Mouse (Mus musculus): ENCODE data around the gene Lrrc56. TPM values are rescaled to one million over a fixed set of nuclear protein-coding genes. Genes with fewer than 3 reads are reported as not detected.

Gene Lrrc56
- polyA plus RNA-seq, 1 experiment from 2014 or later = 13.5 TPM

DNA sequence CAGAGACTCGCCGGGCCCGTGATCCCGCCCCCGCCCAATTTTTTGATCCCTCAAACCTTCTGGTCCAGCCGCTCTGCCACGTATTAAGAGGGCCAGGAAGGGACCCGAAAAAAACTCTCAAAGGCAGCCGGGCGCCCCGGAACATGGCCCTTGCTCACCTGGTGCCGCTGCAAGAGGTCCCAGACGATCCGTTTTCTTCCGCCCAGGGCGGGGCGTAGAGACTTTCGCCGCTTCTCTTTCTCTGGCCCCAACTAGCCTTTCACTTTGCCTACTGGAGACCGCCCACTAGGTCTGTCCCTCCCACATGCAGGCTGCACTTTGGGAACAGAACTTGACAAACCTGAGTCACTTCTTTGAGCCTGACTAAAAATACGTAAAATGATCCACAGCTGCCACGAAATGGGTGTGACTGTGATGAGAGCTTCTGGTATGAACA is 25.4 kb upstream of the Lrrc56 start:
- no peaks in the 10 kb centered on the region for H3K9me3 ChIP-seq (ENCODE audit: low read length)
- peaks cover 23% of the 10 kb centered on the region for H3K36me3 ChIP-seq (ENCODE audit: insufficient read depth, low read length)
- H3K4me1 ChIP-seq (ENCODE audit: insufficient read depth, low read length) = peaks cover 24% of the 10 kb centered on the region
- H3K4me2 ChIP-seq (replicated peaks; ENCODE audit: low read depth, low read length) = peak overlapping the region; percentile 68
- H3K4me3 ChIP-seq (ENCODE audit: low read length) = peak overlapping the region; percentile 75
- H3K9ac ChIP-seq (replicated peaks; ENCODE audit: low read length) = peak overlapping the region; percentile 73
- under 1% methylated on average over 22 of the region's 22 CpGs for WGBS
- no peaks in the 10 kb centered on the region for H3K27me3 ChIP-seq (ENCODE audit: insufficient read depth, low read length)
- peak overlapping the region; percentile 78 for H3K27ac ChIP-seq (ENCODE audit: low read length)
- peak; percentile 68 for ATAC-seq (ENCODE audit: low FRiP score, low TSS enrichment)

DNA sequence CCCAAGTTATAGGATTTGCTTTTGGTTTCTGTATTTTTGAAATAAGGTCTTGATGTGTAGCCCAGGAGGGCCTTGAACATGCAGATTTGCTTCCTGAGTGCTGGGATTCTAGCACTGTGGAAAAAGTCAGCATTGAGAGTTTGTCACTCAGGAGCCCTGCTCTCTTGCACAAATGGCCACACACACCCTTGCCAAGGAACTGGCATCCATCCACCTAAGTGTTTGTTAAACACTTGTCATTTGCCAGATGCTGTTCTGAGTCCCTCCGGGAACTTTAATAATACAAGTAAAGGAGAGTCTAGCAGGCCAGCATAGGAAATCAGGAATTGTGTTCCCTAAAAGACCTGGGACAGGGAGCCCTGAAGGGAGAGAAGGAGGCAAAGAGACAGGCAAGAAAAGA is 24.7 kb upstream of the Lrrc56 start:
- H3K27me3 ChIP-seq (ENCODE audit: insufficient read depth, low read length) = no peaks in the 10 kb centered on the region
- peak overlapping the region; percentile 78; the same call in 1 of the 2 replicates for H3K27ac ChIP-seq (ENCODE audit: low read length)
- H3K9me3 ChIP-seq (ENCODE audit: low read length) = no peaks in the 10 kb centered on the region; the same call in 1 of the 2 replicates
- peaks cover 25% of the 10 kb centered on the region for H3K4me1 ChIP-seq (ENCODE audit: insufficient read depth, low read length)
- peaks cover 15% of the 10 kb centered on the region for H3K36me3 ChIP-seq (ENCODE audit: insufficient read depth, low read length)
- H3K4me3 ChIP-seq (ENCODE audit: low read length) = no peak overlapping the region
- ATAC-seq (ENCODE audit: low FRiP score, low TSS enrichment) = no peak
- peak overlapping the region; percentile 73 for H3K9ac ChIP-seq (replicated peaks; ENCODE audit: low read length)
- 68% methylated on average over 1 of the region's 1 CpGs for WGBS
- H3K4me2 ChIP-seq (replicated peaks; ENCODE audit: low read depth, low read length) = no peak overlapping the region; the same call in 1 of the 2 replicates

DNA sequence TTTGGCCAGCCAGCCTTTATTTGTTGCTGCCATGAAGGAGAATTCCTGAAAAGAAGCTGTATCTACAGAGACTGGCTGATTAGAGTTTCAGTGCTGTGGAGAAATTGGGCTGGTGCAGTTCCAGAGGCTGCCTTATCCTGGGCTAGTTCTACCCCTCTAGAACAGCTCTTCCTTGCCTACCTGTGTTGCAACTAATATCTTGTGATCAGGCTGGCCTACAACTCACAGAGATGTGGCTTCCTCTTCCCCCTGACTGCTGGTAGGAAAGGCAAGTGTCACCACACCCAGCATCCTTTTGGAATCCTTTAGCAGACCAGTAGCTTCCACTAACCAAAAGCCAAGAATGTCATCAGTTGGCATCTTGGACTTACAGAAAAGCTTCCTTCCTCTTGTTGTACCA is 24.1 kb upstream of the Lrrc56 start:
- Histone ChIP-seq H3K9ac (replicated peaks; ENCODE audit: low read length) (no peak overlapping the region), H3K9me3 (ENCODE audit: low read length) (no peaks in the 10 kb centered on the region; the same call in 1 of the 2 replicates), H3K4me2 (replicated peaks; ENCODE audit: low read depth, low read length) (no peak overlapping the region), H3K27ac (ENCODE audit: low read length) (no peak overlapping the region), H3K36me3 (ENCODE audit: insufficient read depth, low read length) (peaks cover 10% of the 10 kb centered on the region; the same call in 1 of the 2 replicates), H3K4me3 (ENCODE audit: low read length) (no peak overlapping the region), H3K27me3 (ENCODE audit: insufficient read depth, low read length) (no peaks in the 10 kb centered on the region), H3K4me1 (ENCODE audit: insufficient read depth, low read length) (peaks cover 25% of the 10 kb centered on the region)
- no peak for ATAC-seq (ENCODE audit: low FRiP score, low TSS enrichment)

DNA sequence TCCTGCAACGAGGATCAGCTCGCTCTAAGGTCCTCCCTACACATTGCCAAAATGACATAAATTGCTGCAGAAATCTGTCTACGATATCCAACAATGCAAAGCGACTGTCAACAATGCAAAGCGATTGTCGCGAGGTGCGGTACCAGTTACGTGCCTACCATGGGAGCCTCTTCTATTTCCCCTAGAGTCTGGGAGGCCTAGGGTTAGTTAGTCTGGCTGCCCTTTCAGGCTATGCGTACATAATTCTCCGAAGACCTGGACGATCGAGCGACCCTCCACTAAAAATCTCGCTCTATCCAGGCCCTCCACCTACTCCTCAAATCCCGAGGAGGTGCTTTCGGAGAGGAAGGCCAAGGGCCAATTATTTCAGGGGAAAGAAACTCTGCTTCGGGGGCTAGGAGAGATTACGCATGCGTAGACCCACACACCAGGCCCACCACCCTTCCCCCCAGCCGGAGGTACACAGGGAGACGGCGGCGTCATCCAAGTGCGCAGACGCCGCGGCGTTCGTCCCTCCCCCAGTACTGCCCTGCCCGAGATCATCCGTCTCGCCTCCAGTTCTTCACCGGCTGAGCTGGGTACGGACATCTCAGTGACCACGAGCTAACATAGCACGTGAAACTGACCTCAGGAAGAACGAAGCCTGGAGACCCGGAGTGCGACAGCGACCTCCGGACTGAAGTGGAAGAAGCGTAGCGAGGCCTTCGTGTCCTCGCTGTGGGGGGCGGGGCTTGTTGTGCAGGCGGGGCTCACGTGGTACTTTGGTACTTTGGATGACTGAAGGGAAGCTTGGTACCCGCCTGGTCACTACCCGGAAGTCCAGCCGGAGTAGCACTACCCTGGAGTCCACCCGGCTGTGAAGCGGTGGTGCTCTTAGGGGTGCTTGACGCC is 21.6 kb upstream of the Lrrc56 start, which contains the start of gene Rnh1:
TSS of gene Rnh1 (minus strand) at position 742 of the 891 bp plus-strand sequence.
- Histone ChIP-seq H3K27me3 (ENCODE audit: insufficient read depth, low read length) (no peaks in the 10 kb centered on the region), H3K4me1 (ENCODE audit: insufficient read depth, low read length) (peaks cover 24% of the 10 kb centered on the region), H3K27ac (ENCODE audit: low read length) (peak within 1 kb of the TSS; percentile 98), H3K4me2 (replicated peaks; ENCODE audit: low read depth, low read length) (peak within 1 kb of the TSS; percentile 76), H3K4me3 (ENCODE audit: low read length) (peak within 1 kb of the TSS; percentile 66), H3K9me3 (ENCODE audit: low read length) (no peaks in the 10 kb centered on the region; the same call in 1 of the 2 replicates), H3K9ac (replicated peaks; ENCODE audit: low read length) (peak within 1 kb of the TSS; percentile 82), H3K36me3 (ENCODE audit: insufficient read depth, low read length) (no peaks in the 10 kb centered on the region)
- WGBS = 3% methylated on average over 55 of the region's 55 CpGs
- ATAC-seq (ENCODE audit: low FRiP score, low TSS enrichment) = peak; percentile 95

DNA sequence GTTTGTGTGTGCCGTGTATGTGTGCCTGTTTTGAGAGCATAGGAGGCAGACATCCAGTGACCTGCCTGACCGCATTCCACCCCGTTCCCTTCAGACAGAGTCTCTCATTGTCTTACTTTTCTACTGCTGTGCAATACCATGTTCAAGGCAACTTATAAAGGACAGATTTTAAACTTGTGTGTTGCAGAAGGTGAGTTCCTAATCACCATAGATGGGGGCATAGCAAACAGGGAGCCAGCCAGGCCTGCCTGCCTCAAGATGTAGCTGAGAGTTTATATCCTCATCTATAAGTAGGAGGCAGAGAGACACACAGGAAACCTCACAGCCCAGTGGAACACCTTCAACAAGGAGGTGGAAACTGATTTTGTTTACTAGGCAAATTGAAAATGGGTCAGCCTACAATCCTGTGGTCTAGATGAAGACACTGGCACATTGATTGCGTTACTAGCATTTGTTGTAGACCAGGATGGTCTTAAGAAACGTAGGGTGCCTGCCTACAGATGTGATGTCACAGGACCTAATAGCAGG is 20.6 kb upstream of the Lrrc56 start:
- H3K4me1 ChIP-seq (ENCODE audit: insufficient read depth, low read length) = peaks cover 16% of the 10 kb centered on the region
- peak overlapping the region; percentile 98 for H3K27ac ChIP-seq (ENCODE audit: low read length)
- no peak for ATAC-seq (ENCODE audit: low FRiP score, low TSS enrichment)
- no peaks in the 10 kb centered on the region; the same call in 1 of the 2 replicates for H3K9me3 ChIP-seq (ENCODE audit: low read length)
- peak overlapping the region; percentile 82 for H3K9ac ChIP-seq (replicated peaks; ENCODE audit: low read length)
- WGBS = 74% methylated on average over 5 of the region's 5 CpGs
- H3K4me2 ChIP-seq (replicated peaks; ENCODE audit: low read depth, low read length) = peak overlapping the region; percentile 76
- no peaks in the 10 kb centered on the region for H3K36me3 ChIP-seq (ENCODE audit: insufficient read depth, low read length)
- peak overlapping the region; percentile 66 for H3K4me3 ChIP-seq (ENCODE audit: low read length)
- H3K27me3 ChIP-seq (ENCODE audit: insufficient read depth, low read length) = no peaks in the 10 kb centered on the region

DNA sequence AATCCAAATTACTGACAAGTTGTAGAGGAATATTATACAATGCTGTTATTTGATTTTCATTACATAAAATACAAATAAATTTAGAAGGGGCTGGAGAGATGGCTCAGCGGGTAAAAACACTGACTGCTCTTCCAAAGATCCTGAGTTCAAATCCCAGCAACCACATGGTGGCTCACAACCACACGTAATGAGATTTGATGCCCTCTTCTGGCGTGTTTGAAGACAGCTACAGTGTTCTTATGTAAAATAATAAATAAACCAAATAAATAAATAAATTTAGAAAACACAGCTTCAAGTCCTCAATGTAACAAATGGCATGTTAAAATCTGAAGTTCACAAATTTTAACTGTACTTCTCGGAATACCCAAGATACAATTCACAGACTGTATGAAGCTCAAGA is 18.9 kb upstream of the Lrrc56 start:
- Histone ChIP-seq H3K9me3 (ENCODE audit: low read length) (no peaks in the 10 kb centered on the region; the same call in 1 of the 2 replicates), H3K4me1 (ENCODE audit: insufficient read depth, low read length) (peaks cover 8% of the 10 kb centered on the region), H3K9ac (replicated peaks; ENCODE audit: low read length) (no peak overlapping the region), H3K4me3 (ENCODE audit: low read length) (no peak overlapping the region), H3K27ac (ENCODE audit: low read length) (no peak overlapping the region), H3K27me3 (ENCODE audit: insufficient read depth, low read length) (no peaks in the 10 kb centered on the region), H3K36me3 (ENCODE audit: insufficient read depth, low read length) (no peaks in the 10 kb centered on the region), H3K4me2 (replicated peaks; ENCODE audit: low read depth, low read length) (no peak overlapping the region)
- no peak for ATAC-seq (ENCODE audit: low FRiP score, low TSS enrichment)
- 89% methylated on average over 4 of the region's 4 CpGs for WGBS

DNA sequence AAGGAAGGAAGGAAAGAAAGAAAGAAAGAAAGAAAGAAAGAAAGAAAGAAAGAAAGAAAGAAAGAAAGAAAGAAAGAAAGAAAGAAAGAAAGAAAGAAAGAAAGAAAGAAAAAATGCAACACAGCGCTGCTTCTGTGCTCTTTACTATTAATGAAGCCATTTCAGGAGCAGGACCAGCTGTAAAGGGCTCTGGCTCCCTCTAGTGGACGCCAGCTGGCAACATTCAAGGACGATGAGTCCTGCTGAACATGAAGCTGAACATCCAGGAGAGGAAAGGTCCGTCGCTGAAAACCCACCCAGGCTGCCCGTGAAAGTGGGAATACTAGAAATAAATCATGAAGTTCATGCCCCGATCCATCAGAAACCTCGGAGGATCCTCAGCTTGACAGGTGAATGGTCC is 17.8 kb upstream of the Lrrc56 start:
- Histone ChIP-seq H3K36me3 (ENCODE audit: insufficient read depth, low read length) (no peaks in the 10 kb centered on the region), H3K4me2 (replicated peaks; ENCODE audit: low read depth, low read length) (no peak overlapping the region), H3K27ac (ENCODE audit: low read length) (no peak overlapping the region), H3K9me3 (ENCODE audit: low read length) (no peaks in the 10 kb centered on the region; the same call in 1 of the 2 replicates), H3K27me3 (ENCODE audit: insufficient read depth, low read length) (no peaks in the 10 kb centered on the region), H3K4me3 (ENCODE audit: low read length) (no peak overlapping the region), H3K9ac (replicated peaks; ENCODE audit: low read length) (no peak overlapping the region), H3K4me1 (ENCODE audit: insufficient read depth, low read length) (peaks cover 8% of the 10 kb centered on the region)
- WGBS = 1% methylated on average over 8 of the region's 8 CpGs
- no peak for ATAC-seq (ENCODE audit: low FRiP score, low TSS enrichment)

DNA sequence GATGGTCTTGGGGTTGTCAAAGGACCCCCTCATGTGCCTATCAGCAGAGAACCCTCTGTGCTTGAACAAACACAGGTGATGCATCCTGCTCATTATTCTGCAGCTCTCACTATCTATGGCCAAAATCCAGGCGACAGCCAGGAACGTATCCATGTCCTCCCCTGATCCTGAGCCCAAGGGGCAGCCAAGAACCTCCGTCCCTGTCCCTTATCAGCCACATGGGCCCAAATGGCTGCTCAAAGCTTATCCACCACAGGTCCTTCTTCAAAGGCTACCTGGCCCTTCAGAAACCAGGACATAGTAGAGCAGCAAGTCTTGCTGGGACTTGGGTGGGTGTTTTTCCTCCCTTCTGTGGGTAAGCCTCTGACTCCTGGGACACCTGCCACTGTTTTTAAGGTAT is 5.8 kb upstream of the Lrrc56 start:
- Histone ChIP-seq H3K27ac (ENCODE audit: low read length) (no peak overlapping the region), H3K4me1 (ENCODE audit: insufficient read depth, low read length) (peaks cover 17% of the 10 kb centered on the region), H3K36me3 (ENCODE audit: insufficient read depth, low read length) (peaks cover 34% of the 10 kb centered on the region), H3K27me3 (ENCODE audit: insufficient read depth, low read length) (no peaks in the 10 kb centered on the region), H3K9ac (replicated peaks; ENCODE audit: low read length) (no peak overlapping the region), H3K4me3 (ENCODE audit: low read length) (no peak overlapping the region), H3K9me3 (ENCODE audit: low read length) (no peaks in the 10 kb centered on the region), H3K4me2 (replicated peaks; ENCODE audit: low read depth, low read length) (no peak overlapping the region)
- WGBS = 80% methylated on average over 3 of the region's 3 CpGs
- ATAC-seq (ENCODE audit: low FRiP score, low TSS enrichment) = no peak

DNA sequence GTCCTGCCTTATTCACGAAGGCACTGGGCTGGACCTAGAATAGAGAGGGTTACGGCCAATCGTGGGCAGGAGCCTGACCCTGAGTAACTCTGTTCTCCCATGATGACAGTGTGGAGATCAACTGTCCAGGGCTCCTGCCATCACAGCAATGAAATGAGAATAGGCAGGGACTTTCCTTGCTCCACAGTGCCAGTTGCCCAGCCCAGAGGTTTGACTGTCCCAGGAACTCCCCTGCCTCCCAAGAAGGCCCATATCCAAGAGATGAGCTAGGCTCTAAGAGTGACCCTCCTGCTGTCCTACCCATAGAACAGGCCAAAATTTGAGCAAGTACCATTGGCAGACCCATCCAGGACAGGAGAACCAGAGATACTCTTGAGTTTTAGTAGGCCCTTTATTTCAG is 5.2 kb upstream of the Lrrc56 start:
- Histone ChIP-seq H3K9ac (replicated peaks; ENCODE audit: low read length) (no peak overlapping the region), H3K9me3 (ENCODE audit: low read length) (no peaks in the 10 kb centered on the region), H3K4me3 (ENCODE audit: low read length) (no peak overlapping the region), H3K27ac (ENCODE audit: low read length) (no peak overlapping the region), H3K36me3 (ENCODE audit: insufficient read depth, low read length) (peaks cover 34% of the 10 kb centered on the region), H3K27me3 (ENCODE audit: insufficient read depth, low read length) (no peaks in the 10 kb centered on the region), H3K4me2 (replicated peaks; ENCODE audit: low read depth, low read length) (no peak overlapping the region), H3K4me1 (ENCODE audit: insufficient read depth, low read length) (peaks cover 17% of the 10 kb centered on the region)
- 91% methylated on average over 3 of the region's 3 CpGs for WGBS
- ATAC-seq (ENCODE audit: low FRiP score, low TSS enrichment) = no peak

DNA sequence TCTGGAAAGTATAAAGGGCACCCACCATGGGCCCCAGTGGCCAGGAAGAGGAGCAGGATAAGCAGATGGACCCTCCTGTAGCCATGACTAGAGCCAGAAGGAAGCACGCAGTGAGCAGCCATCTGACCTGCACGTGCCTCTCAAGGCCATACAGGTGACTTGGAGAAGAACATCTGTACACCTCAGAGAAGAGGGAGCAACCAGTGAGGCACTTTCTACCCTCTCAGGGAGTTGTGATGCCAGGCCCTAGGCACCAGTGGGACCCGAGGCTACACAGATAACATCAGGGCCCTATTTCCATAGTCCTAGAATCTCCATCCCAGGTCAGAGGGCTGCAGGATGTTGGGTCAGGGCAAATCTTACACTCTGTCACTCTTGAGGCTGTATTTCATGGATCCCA is 3.7 kb upstream of the Lrrc56 start:
- 89% methylated on average over 3 of the region's 3 CpGs for WGBS

More for the DNA sequence above, 3.7 kb upstream of the Lrrc56 start:
- no peak for ATAC-seq (ENCODE audit: low FRiP score, low TSS enrichment)
- Histone ChIP-seq H3K27me3 (ENCODE audit: insufficient read depth, low read length) (no peaks in the 10 kb centered on the region), H3K4me1 (ENCODE audit: insufficient read depth, low read length) (peaks cover 20% of the 10 kb centered on the region), H3K27ac (ENCODE audit: low read length) (no peak overlapping the region), H3K4me2 (replicated peaks; ENCODE audit: low read depth, low read length) (no peak overlapping the region), H3K4me3 (ENCODE audit: low read length) (no peak overlapping the region), H3K36me3 (ENCODE audit: insufficient read depth, low read length) (peaks cover 34% of the 10 kb centered on the region), H3K9ac (replicated peaks; ENCODE audit: low read length) (no peak overlapping the region), H3K9me3 (ENCODE audit: low read length) (no peaks in the 10 kb centered on the region)
